In the genomic region with DNA sequence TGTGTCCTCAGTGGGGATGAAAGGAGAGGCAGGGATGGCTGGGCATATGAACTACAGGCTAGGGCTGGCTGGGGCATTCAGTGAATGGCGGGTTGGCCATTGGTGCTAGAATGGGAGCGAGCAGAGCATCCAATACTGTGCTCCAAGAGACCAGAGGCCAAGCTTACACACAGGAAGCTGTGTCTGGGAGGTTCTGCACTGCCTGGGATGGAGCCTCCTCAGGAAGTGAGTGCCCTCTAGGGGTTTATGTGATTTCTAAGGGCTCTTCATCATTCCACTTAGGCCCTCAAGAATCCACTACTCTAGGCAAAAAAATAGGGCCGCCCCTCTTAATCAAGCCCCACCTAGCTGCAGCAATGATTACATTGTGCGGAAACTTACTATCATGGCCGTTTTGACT, we compare ENCODE assay signal across 9 mouse cellular contexts.
DNase-seq lines count a peak whose midpoint lies in the region; ATAC-seq and TF ChIP-seq lines count a peak whose summit lies in the region.
"Had no signal": no experiment of that assay in that cellular context is flagged by ENCODE, and none has a peak within 500 bp of the region (broad histone marks: within the 10 kb centered on the region; RNA-seq: fewer than 3 reads in every experiment).

No protein-coding gene starts in this region.

- H3K4me1 ChIP-seq in heart, embryonic 16.5 days (ENCODE audit: control insufficient read depth, insufficient read depth, low read length): peaks cover 10% of the 10 kb centered on the region
- peaks cover 9 to 35% of the 10 kb centered on the region in 2 experiments for H3K4me1 ChIP-seq in CH12.LX (ENCODE audit: control insufficient read depth in 1 of 2, insufficient read depth in 2 of 2)
- H3K4me1 ChIP-seq in forebrain, embryonic 16.5 days (replicated peaks; ENCODE audit: control insufficient read depth, insufficient read depth, low read length): no peaks in the 10 kb centered on the region
- H3K4me1 ChIP-seq in lung, embryonic 15.5 days: peaks cover 13% of the 10 kb centered on the region

- H3K36me3 ChIP-seq in heart, embryonic 16.5 days (ENCODE audit: control insufficient read depth, insufficient read depth): no peaks in the 10 kb centered on the region
- H3K36me3 ChIP-seq in CH12.LX (replicated peaks in 1 of 2; ENCODE audit: control insufficient read depth in 1 of 2, insufficient read depth in 1 of 2, low read length in 1 of 2): peaks cover 30 to 91% of the 10 kb centered on the region in 2 experiments
- H3K36me3 ChIP-seq in forebrain, embryonic 16.5 days (ENCODE audit: control insufficient read depth, insufficient read depth): no peaks in the 10 kb centered on the region
- H3K36me3 ChIP-seq in lung, embryonic 15.5 days: no peaks in the 10 kb centered on the region

- H3K4me2 ChIP-seq in heart, embryonic 16.5 days (ENCODE audit: low read depth, low read length): no peak overlapping the region
- H3K4me2 ChIP-seq in CH12.LX (ENCODE audit: insufficient read depth, low read depth, poor library complexity, severe bottlenecking): no peak overlapping the region
- H3K4me2 ChIP-seq in forebrain, embryonic 16.5 days (ENCODE audit: low read length): no peak overlapping the region
- H3K4me2 ChIP-seq in lung, embryonic 15.5 days: no peak overlapping the region

- 68% methylated on average over 5 of the region's 5 CpGs for WGBS in heart, embryonic 16.5 days
- WGBS in forebrain, embryonic 16.5 days: 76% methylated on average over 5 of the region's 5 CpGs
- WGBS in lung, embryonic 15.5 days: 39% methylated on average over 5 of the region's 5 CpGs

- in situ Hi-C loops in CH12.LX (cut with MboI; ENCODE audit: low pct_ligation_motif_present, low pct_unique_long_range_greater_than_20kb, low sequenced_read_pairs): no loop called here

- no peak for TF ChIP-seq EP300 in CH12.LX (IDR thresholded peaks at IDR 0.05; ENCODE audit: low read length)

- no peak overlapping the region for H3K9ac ChIP-seq in heart, embryonic 16.5 days (ENCODE audit: low read length)
- no peak overlapping the region for H3K9ac ChIP-seq in CH12.LX (ENCODE audit: insufficient read depth, low read depth)
- H3K9ac ChIP-seq in forebrain, embryonic 16.5 days (replicated peaks; ENCODE audit: low read depth, low read length): no peak overlapping the region
- H3K9ac ChIP-seq in lung, embryonic 15.5 days: no peak overlapping the region

- no peak for DNase-seq in heart, postnatal 25 days (ENCODE audit: low spot score)
- no peak for DNase-seq in CH12.LX (ENCODE audit: extremely low read depth)
- DNase-seq in c-Kit-positive CD71-positive TER-119-positive erythroid progenitor cells, embryonic 14.5 days (ENCODE audit: low spot score): no peak
- DNase-seq in testis, postnatal 14 days (ENCODE audit: low spot score): no peak
- no peak for DNase-seq in heart, postnatal 4 days
- DNase-seq: heart, adult 11 months had no signal

- 0 out of 2 replicates have a peak, but pooled peaks have one; percentile 51 for ATAC-seq in heart, embryonic 16.5 days (replicated peaks; ENCODE audit: extremely low read depth, insufficient read depth, low FRiP score)
- peak; percentile 63 for ATAC-seq in forebrain, embryonic 16.5 days
- ATAC-seq in lung, embryonic 15.5 days (ENCODE audit: borderline replicate concordance, extremely low read depth, low FRiP score, low TSS enrichment): peak; percentile 63; the same call in 1 of the 2 replicates

- dilution Hi-C loops in CH12.LX (cut with MboI; ENCODE audit: extremely low pct_ligation_motif_present, extremely low pct_unique_long_range_greater_than_20kb, low sequenced_read_pairs): no loop called here

- H3K4me3 ChIP-seq in heart, embryonic 16.5 days (ENCODE audit: low read length): no peak overlapping the region
- H3K4me3 ChIP-seq in CH12.LX (replicated peaks in 1 of 3; ENCODE audit: low read depth in 2 of 3, low read length in 2 of 3, poor library complexity in 1 of 3): no peak overlapping the region
- no peak overlapping the region for H3K4me3 ChIP-seq in forebrain, embryonic 16.5 days (replicated peaks; ENCODE audit: low read length)
- no peak overlapping the region for H3K4me3 ChIP-seq in lung, embryonic 15.5 days

- no peaks in the 10 kb centered on the region; the same call in 1 of the 2 replicates for H3K27me3 ChIP-seq in heart, embryonic 16.5 days (ENCODE audit: control insufficient read depth, insufficient read depth, low read length)
- no peaks in the 10 kb centered on the region for H3K27me3 ChIP-seq in CH12.LX (replicated peaks)
- no peaks in the 10 kb centered on the region for H3K27me3 ChIP-seq in forebrain, embryonic 16.5 days (replicated peaks; ENCODE audit: control insufficient read depth, insufficient read depth, low read length)
- H3K27me3 ChIP-seq in lung, embryonic 15.5 days: peaks cover 56% of the 10 kb centered on the region

- TF ChIP-seq CTCF in CH12.LX (conservative IDR thresholded peaks at IDR 0.05 in 1 of 2, IDR thresholded peaks at IDR 0.05 in 1 of 2; ENCODE audit: low read depth in 2 of 2, low read length in 2 of 2): peak in 1 of 2 experiments; percentile 47; a peak in 2 of 4 replicates

- TF ChIP-seq POLR2A in CH12.LX (IDR thresholded peaks at IDR 0.05; ENCODE audit: low read depth, low read length): no peak

- intact Hi-C loops in heart, postnatal 25 days (cut with DNase I): loop anchor here (2.0 kb wide), 1 partner anchor 101 kb away; no protein-coding TSS in a partner anchor

- no peaks in the 10 kb centered on the region for H3K9me3 ChIP-seq in heart, embryonic 16.5 days (replicated peaks; ENCODE audit: control insufficient read depth, low read length)
- no peaks in the 10 kb centered on the region for H3K9me3 ChIP-seq in CH12.LX (replicated peaks; ENCODE audit: low read length)
- H3K9me3 ChIP-seq in forebrain, embryonic 16.5 days (ENCODE audit: control insufficient read depth, low read length): no peaks in the 10 kb centered on the region
- H3K9me3 ChIP-seq in lung, embryonic 15.5 days: no peaks in the 10 kb centered on the region

- no peak overlapping the region for H3K27ac ChIP-seq in heart, embryonic 16.5 days (ENCODE audit: low read length)
- H3K27ac ChIP-seq in CH12.LX (ENCODE audit: insufficient read depth, low read depth): no peak overlapping the region
- H3K27ac ChIP-seq in forebrain, embryonic 16.5 days (ENCODE audit: low read length): no peak overlapping the region
- no peak overlapping the region for H3K27ac ChIP-seq in lung, embryonic 15.5 days

- peak; percentile 53 for TF ChIP-seq RAD21 in CH12.LX (IDR thresholded peaks at IDR 0.05; ENCODE audit: low read depth, low read length)

- no peaks in the 10 kb centered on the region; the same call in 1 of the 2 replicates for H3K79me2 ChIP-seq in CH12.LX (replicated peaks; ENCODE audit: control insufficient read depth, extremely low read depth, insufficient read depth, poor library complexity, severe bottlenecking)

TF ChIP-seq in CH12.LX, 34 proteins besides CTCF, POLR2A, EP300 and RAD21:
- TF ChIP-seq SMC3 (IDR thresholded peaks at IDR 0.05; ENCODE audit: low read depth, low read length) (peak; percentile 37; the same call in 1 of the 2 replicates), ZNF384 (IDR thresholded peaks at IDR 0.05; ENCODE audit: low read depth, low read length) (no peak)
TF ChIP-seq in CH12.LX: peak in this region for 1.
